Mouse (Mus musculus): ENCODE measurements at regions not wholly inside any gene's neighbourhood (a gene's known extent, or its start where the extent isn't known, plus 50 kb on each side); places are given as distances from the start of the nearest gene placed in this dataset.
A peak's percentile ranks its signal among the peaks of the same experiment; 100 is the strongest.

GRCm38 (mm10) chr9:89828156-89828555, 81.6 kb upstream of the Rasgrf1 start:
- Histone ChIP-seq H3K36me3 (no peaks in the 10 kb centered on the region), H3K27me3 (0 out of 2 replicates have a peak, but pooled peaks cover 4% of the 10 kb centered on the region), H3K4me3 (no peak overlapping the region), H3K9me3 (no peaks in the 10 kb centered on the region), H3K4me2 (no peak overlapping the region), H3K9ac (no peak overlapping the region), H3K27ac (no peak overlapping the region), H3K4me1 (no peaks in the 10 kb centered on the region)
- no peak for ATAC-seq (ENCODE audit: insufficient number of reproducible peaks, insufficient read depth, low FRiP score, low TSS enrichment, low read depth)
- WGBS: 82% methylated on average over 5 of the region's 5 CpGs

- H3K4me1 ChIP-seq: no peaks in the 10 kb centered on the region
These were observed 82.1 kb upstream of the Rasgrf1 start for GRCm38 (mm10) chr9:89827564-89827963.

DNA sequence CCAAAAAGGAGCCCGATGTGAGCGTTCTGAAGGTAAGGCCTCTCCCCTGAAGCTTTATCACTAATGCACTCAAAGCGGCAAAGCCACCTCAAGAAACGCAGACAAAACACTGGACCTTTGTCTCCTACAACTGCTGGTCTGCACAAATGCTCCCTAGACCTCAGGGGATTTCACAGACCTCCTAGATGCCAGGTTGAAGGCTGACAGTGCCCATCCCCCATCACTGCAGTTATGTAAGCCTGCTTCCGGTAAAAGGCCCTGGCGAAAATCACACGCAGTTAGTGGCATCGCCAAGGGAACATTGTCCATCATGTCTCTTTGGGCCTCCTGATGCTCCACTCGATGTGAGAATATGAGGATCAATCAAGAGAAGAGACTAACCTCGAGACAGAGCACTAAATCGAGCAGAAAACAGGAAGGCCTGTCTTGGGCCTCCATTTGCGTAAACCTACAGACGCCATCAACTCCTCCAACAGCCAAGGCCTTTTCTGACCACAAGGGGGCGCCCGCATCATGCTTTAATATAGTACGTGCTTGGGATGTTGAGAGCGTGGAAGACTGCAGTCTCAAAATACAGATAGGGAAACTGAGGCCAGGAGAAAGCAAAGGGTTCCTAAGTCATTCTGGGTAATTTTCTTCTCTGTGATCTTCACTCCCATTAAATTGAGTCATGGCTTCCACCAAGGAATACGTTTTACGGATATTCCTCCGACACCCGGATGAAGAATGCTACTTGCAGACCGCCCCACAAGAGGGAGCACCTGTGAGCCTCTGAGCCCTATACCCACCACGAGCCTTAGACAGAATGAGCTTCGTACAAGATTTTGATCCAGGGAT, 82.8 kb upstream of the Rasgrf1 start:
- Histone ChIP-seq H3K36me3 (no peaks in the 10 kb centered on the region), H3K27ac (no peak overlapping the region), H3K4me1 (no peaks in the 10 kb centered on the region), H3K9me3 (no peaks in the 10 kb centered on the region), H3K27me3 (0 out of 2 replicates have a peak, but pooled peaks cover 4% of the 10 kb centered on the region), H3K9ac (no peak overlapping the region), H3K4me2 (peak overlapping the region; percentile 45), H3K4me3 (peak overlapping the region; percentile 23)
- WGBS: 35% methylated on average over 24 of the region's 24 CpGs
- peak; percentile 73; the same call in 1 of the 2 replicates for ATAC-seq (ENCODE audit: insufficient number of reproducible peaks, insufficient read depth, low FRiP score, low TSS enrichment, low read depth)

More at GRCm38 (mm10) chr9:89827564-89827963, 82.1 kb upstream of the Rasgrf1 start:
- Histone ChIP-seq H3K9ac (no peak overlapping the region), H3K9me3 (no peaks in the 10 kb centered on the region), H3K36me3 (no peaks in the 10 kb centered on the region), H3K4me3 (no peak overlapping the region; the same call in 1 of the 2 replicates), H3K4me2 (peak overlapping the region; percentile 45; the same call in 1 of the 2 replicates), H3K27me3 (0 out of 2 replicates have a peak, but pooled peaks cover 4% of the 10 kb centered on the region), H3K27ac (no peak overlapping the region)
- WGBS: 54% methylated on average over 5 of the region's 5 CpGs
- no peak for ATAC-seq (ENCODE audit: insufficient number of reproducible peaks, insufficient read depth, low FRiP score, low TSS enrichment, low read depth)

DNA sequence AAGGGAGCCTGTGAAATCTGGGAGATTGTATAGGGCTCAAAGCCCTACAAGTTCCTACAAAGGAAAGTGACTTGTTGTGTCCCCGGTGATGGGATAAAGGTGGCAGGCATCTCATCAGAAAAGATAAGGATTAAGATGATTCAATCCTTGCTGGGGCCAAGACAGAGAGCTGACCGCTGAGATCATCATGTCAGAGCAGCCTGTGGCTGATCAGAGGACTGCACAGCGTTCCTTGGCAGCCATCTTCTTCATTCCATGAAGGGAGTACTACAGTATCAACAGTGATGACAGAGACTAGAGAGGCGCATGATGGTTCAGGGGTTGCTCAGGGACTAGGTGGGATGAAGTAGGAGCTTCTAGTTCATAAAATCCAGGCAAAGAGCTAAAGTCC, 83.6 kb upstream of the Ankrd34c start:
- ATAC-seq (ENCODE audit: insufficient number of reproducible peaks, insufficient read depth, low FRiP score, low TSS enrichment, low read depth): no peak
- Histone ChIP-seq H3K36me3 (no peaks in the 10 kb centered on the region), H3K4me2 (no peak overlapping the region), H3K4me1 (0 out of 2 replicates have a peak, but pooled peaks cover 3% of the 10 kb centered on the region), H3K9me3 (no peaks in the 10 kb centered on the region), H3K27me3 (no peaks in the 10 kb centered on the region), H3K4me3 (no peak overlapping the region), H3K9ac (no peak overlapping the region), H3K27ac (no peak overlapping the region)
- WGBS: 82% methylated on average over 4 of the region's 4 CpGs

DNA sequence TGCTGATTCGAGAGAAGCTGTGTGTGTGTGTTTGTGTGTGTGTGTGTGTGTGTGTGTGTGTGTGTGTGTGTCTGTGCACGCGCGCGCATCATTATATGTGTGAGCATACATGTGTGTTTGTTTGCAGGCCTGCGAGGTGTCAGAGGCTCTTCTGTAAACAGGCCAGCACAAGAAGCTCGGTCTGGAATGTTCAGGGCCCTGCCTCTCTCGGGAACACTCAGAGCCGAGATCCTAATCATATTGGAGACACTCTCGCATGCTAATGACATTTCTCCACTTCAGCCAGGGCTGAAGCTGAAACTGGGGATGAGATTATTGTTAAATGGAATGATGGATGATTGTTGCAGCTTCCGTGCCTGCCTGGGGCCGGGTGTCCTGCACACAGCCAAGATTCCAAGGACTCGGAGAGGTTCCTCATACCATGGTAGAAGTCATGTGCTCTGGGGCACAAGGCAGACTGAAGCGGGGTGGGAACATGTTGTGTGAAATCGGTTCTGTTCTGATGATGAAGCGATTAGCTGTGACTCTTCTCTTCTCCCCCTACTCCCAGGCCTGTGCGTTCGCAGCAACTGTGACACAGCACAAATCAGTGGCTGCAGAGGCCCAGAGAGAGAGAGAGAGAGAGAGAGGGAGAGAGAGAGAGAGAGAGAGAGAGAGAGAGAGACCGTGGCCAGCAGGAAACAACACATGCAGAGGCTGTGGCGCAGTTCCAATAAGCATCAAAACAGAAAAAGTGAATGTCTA, 83.0 kb upstream of the Ankrd34c start:
- 0 out of 2 replicates have a peak, but pooled peaks cover 3% of the 10 kb centered on the region for H3K4me1 ChIP-seq
- H3K4me2 ChIP-seq: no peak overlapping the region
- H3K27ac ChIP-seq: no peak overlapping the region
- no peak for ATAC-seq (ENCODE audit: insufficient number of reproducible peaks, insufficient read depth, low FRiP score, low TSS enrichment, low read depth)
- no peaks in the 10 kb centered on the region for H3K27me3 ChIP-seq
- no peaks in the 10 kb centered on the region for H3K9me3 ChIP-seq
- H3K9ac ChIP-seq: no peak overlapping the region
- no peak overlapping the region for H3K4me3 ChIP-seq
- H3K36me3 ChIP-seq: no peaks in the 10 kb centered on the region
- 71% methylated on average over 20 of the region's 20 CpGs for WGBS

DNA sequence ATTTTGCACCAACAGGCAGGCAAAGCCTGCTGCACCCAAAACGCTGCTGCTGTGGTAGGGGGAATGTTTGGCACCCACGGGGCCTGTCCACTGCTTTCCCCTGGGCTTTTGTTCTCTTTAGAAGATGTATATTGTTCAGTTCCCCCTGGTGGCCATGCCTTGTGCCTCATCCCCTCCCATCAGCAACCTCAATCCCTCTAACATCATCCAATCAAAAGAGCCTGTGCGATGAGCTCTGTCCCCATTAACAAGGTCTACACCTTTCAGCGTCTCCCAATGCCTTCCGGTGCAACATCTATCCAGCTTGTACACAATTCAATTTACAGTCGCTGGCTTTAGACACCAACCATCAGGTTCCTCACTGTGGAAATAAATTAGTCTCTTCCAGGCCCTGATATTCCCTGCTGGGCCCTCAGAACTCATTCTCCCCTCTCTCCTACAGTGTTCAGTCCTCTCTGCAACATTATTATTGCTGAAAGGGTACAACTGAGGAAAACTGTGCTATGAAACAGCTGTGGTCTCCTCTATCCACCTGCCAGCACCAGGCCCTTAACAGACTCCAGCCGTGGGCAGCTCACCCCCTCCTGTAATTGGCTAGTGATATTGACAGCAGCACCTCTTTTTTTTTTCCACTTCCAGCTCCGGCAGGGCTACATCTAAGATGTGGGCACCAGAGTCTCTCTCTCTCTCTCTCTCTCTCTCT, 75.5 kb upstream of the Ankrd34c start:
- H3K27me3 ChIP-seq: no peaks in the 10 kb centered on the region
- 39% methylated on average over 8 of the region's 8 CpGs for WGBS
- H3K4me1 ChIP-seq: no peaks in the 10 kb centered on the region
- no peak overlapping the region for H3K4me2 ChIP-seq
- H3K27ac ChIP-seq: no peak overlapping the region
- no peak for ATAC-seq (ENCODE audit: insufficient number of reproducible peaks, insufficient read depth, low FRiP score, low TSS enrichment, low read depth)
- H3K4me3 ChIP-seq: no peak overlapping the region
- H3K9me3 ChIP-seq: no peaks in the 10 kb centered on the region
- H3K36me3 ChIP-seq: no peaks in the 10 kb centered on the region
- H3K9ac ChIP-seq: no peak overlapping the region

- no peak overlapping the region for H3K9ac ChIP-seq
- no peak for ATAC-seq (ENCODE audit: insufficient number of reproducible peaks, insufficient read depth, low FRiP score, low TSS enrichment, low read depth)
- H3K36me3 ChIP-seq: no peaks in the 10 kb centered on the region
- H3K9me3 ChIP-seq: no peaks in the 10 kb centered on the region
- H3K4me2 ChIP-seq: no peak overlapping the region
- H3K4me3 ChIP-seq: no peak overlapping the region
- no peak overlapping the region for H3K27ac ChIP-seq
- H3K4me1 ChIP-seq: peaks cover 12% of the 10 kb centered on the region
- WGBS: 18% methylated on average over 6 of the region's 6 CpGs
- H3K27me3 ChIP-seq: peaks cover 3% of the 10 kb centered on the region; the same call in 1 of the 2 replicates
These were observed 69.1 kb upstream of the Ankrd34c start for GRCm38 (mm10) chr9:89807381-89807780.

- no peaks in the 10 kb centered on the region for H3K36me3 ChIP-seq
- H3K4me3 ChIP-seq: no peak overlapping the region
- H3K9ac ChIP-seq: no peak overlapping the region
- 78% methylated on average over 10 of the region's 10 CpGs for WGBS
- H3K4me1 ChIP-seq: peaks cover 16% of the 10 kb centered on the region
- no peak for ATAC-seq (ENCODE audit: insufficient number of reproducible peaks, insufficient read depth, low FRiP score, low TSS enrichment, low read depth)
- H3K27ac ChIP-seq: no peak overlapping the region
- H3K9me3 ChIP-seq: no peaks in the 10 kb centered on the region
- H3K27me3 ChIP-seq: peaks cover 2% of the 10 kb centered on the region; the same call in 1 of the 2 replicates
- H3K4me2 ChIP-seq: no peak overlapping the region
These were observed 64.4 kb upstream of the Ankrd34c start for GRCm38 (mm10) chr9:89802658-89803057.

DNA sequence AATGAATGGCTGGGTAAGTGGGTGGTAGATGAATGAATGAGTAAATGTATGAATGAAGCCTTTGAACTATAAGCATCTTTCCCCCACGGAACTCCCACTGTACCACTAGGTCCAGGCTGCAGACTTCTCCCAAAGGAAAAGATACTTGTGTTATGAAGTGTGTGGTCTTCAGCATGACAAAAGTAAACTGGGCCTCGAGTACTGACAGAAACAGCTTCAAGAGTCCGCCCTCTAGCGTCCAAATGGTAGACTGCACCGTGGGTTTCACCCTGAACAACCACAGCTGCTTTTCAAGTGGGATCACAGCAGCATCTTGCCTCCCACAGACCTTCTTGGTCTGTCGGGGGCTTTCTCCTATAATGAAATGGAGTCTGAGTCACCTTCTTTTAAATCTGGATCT, 54.7 kb upstream of the Ankrd34c start:
- ATAC-seq (ENCODE audit: insufficient number of reproducible peaks, insufficient read depth, low FRiP score, low TSS enrichment, low read depth): no peak
- Histone ChIP-seq H3K36me3 (no peaks in the 10 kb centered on the region), H3K9me3 (no peaks in the 10 kb centered on the region), H3K9ac (no peak overlapping the region), H3K4me1 (no peaks in the 10 kb centered on the region), H3K4me3 (no peak overlapping the region), H3K27me3 (no peaks in the 10 kb centered on the region), H3K27ac (no peak overlapping the region), H3K4me2 (no peak overlapping the region)
- 11% methylated on average over 6 of the region's 6 CpGs for WGBS

GRCm38 (mm10) chr9:89789926-89790325, 51.7 kb upstream of the Ankrd34c start:
- WGBS: 65% methylated on average over 5 of the region's 5 CpGs
- Histone ChIP-seq H3K27ac (no peak overlapping the region), H3K9ac (no peak overlapping the region), H3K9me3 (no peaks in the 10 kb centered on the region), H3K27me3 (no peaks in the 10 kb centered on the region), H3K4me1 (no peaks in the 10 kb centered on the region), H3K4me2 (no peak overlapping the region), H3K4me3 (no peak overlapping the region), H3K36me3 (no peaks in the 10 kb centered on the region)
- no peak for ATAC-seq (ENCODE audit: insufficient number of reproducible peaks, insufficient read depth, low FRiP score, low TSS enrichment, low read depth)

- no peaks in the 10 kb centered on the region for H3K9me3 ChIP-seq
- no peak overlapping the region for H3K9ac ChIP-seq
- H3K36me3 ChIP-seq: no peaks in the 10 kb centered on the region
- no peak overlapping the region for H3K4me2 ChIP-seq
- no peak overlapping the region for H3K27ac ChIP-seq
- WGBS: 84% methylated on average over 1 of the region's 1 CpGs
- H3K27me3 ChIP-seq: no peaks in the 10 kb centered on the region
- no peaks in the 10 kb centered on the region for H3K4me1 ChIP-seq
- H3K4me3 ChIP-seq: no peak overlapping the region
- no peak for ATAC-seq (ENCODE audit: insufficient number of reproducible peaks, insufficient read depth, low FRiP score, low TSS enrichment, low read depth)
These were observed 50.4 kb upstream of the Ankrd34c start for GRCm38 (mm10) chr9:89788651-89789050.

Data from embryonic facial prominence, embryonic 13.5 days (tissue).